In the genomic region with DNA sequence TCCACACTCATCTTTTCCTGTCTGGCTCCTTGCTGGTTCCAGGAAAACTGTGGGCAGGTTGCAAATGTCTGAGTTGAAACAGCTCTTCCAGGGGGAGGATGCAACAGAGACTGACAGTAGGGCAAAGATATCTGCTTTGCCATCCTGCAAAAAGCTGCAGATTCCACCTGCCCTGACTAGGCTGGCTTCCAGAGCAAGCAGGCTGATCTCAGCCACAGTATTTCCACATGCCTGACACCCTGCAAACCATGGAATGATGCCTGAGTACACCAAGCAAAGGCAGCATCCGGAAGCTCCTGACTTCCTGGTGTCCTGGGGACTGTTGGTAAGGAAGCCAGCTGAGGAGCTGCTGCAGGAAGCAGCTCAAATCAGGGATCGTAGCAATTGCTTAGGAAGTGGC, we compare ENCODE assay signal across 14 mouse cellular contexts. TPM values are rescaled to one million over a fixed set of nuclear protein-coding genes. Genes with fewer than 3 reads are reported as not detected.
DNase-seq lines count a peak whose midpoint lies in the region; ATAC-seq and TF ChIP-seq lines count a peak whose summit lies in the region.
"Had no signal": no experiment of that assay in that cellular context is flagged by ENCODE, and none has a peak within 500 bp of the region (broad histone marks: within the 10 kb centered on the region; RNA-seq: fewer than 3 reads in every experiment).

No protein-coding gene starts in this region.

- peaks cover 19% of the 10 kb centered on the region for H3K4me1 ChIP-seq in intestine, embryonic 16.5 days (ENCODE audit: control insufficient read depth, insufficient read depth, low read length)
- H3K4me1 ChIP-seq in intestine, embryonic 15.5 days (replicated peaks), result peaks cover 16% of the 10 kb centered on the region
- H3K4me1 ChIP-seq in lung, embryonic 14.5 days (ENCODE audit: insufficient read depth), result no peaks in the 10 kb centered on the region

- H3K27me3 ChIP-seq in intestine, embryonic 16.5 days (replicated peaks; ENCODE audit: control insufficient read depth, insufficient read depth, low read length), result no peaks in the 10 kb centered on the region
- no peaks in the 10 kb centered on the region for H3K27me3 ChIP-seq in intestine, embryonic 15.5 days (replicated peaks)
- no peaks in the 10 kb centered on the region for H3K27me3 ChIP-seq in lung, embryonic 14.5 days (ENCODE audit: insufficient read depth, low read length)
- H3K27me3 ChIP-seq: neural tube, embryonic 12.5 days had no signal

- no peak for ATAC-seq in intestine, embryonic 16.5 days
- no peak for ATAC-seq in intestine, embryonic 15.5 days
- ATAC-seq in lung, embryonic 14.5 days (ENCODE audit: insufficient read depth), result no peak
- no peak for ATAC-seq in inflammation-experienced regulatory T-cells, adult 6 months
- ATAC-seq: midbrain, embryonic 16.5 days had no signal

- H3K27ac ChIP-seq in intestine, embryonic 16.5 days (ENCODE audit: low read length), result peak overlapping the region; percentile 48; the same call in 1 of the 2 replicates
- no peak overlapping the region for H3K27ac ChIP-seq in intestine, embryonic 15.5 days
- no peak overlapping the region for H3K27ac ChIP-seq in lung, embryonic 14.5 days (ENCODE audit: low read depth)
- H3K27ac ChIP-seq: heart, adult 2 months; neural tube, embryonic 12.5 days had no signal

- no peak overlapping the region for H3K4me2 ChIP-seq in intestine, embryonic 16.5 days (ENCODE audit: low read depth, low read length)
- H3K4me2 ChIP-seq in intestine, embryonic 15.5 days (replicated peaks), result no peak overlapping the region
- H3K4me2 ChIP-seq in lung, embryonic 14.5 days, result no peak overlapping the region
- H3K4me2 ChIP-seq: neural tube, embryonic 12.5 days had no signal

- 38% methylated on average over 2 of the region's 2 CpGs for WGBS in intestine, embryonic 16.5 days
- WGBS in intestine, embryonic 15.5 days, result 37% methylated on average over 2 of the region's 2 CpGs
- WGBS in lung, embryonic 14.5 days, result 56% methylated on average over 2 of the region's 2 CpGs

- DNase-seq in adrenal gland, adult 2 months, result peak; percentile 34
- no peak for DNase-seq in adrenal gland, postnatal 25 days
- DNase-seq in lung, embryonic 14.5 days, result peak; percentile 42
- DNase-seq in lung, postnatal 14 days, result no peak
- DNase-seq in lung, postnatal 4 days, result peak; percentile 22 to 62
- DNase-seq: adrenal gland, postnatal 14 days; cerebellum, adult 18-20 months had no signal

- H3K4me3 ChIP-seq in intestine, embryonic 16.5 days (ENCODE audit: low read length), result no peak overlapping the region
- H3K4me3 ChIP-seq in intestine, embryonic 15.5 days (replicated peaks), result no peak overlapping the region
- no peak overlapping the region for H3K4me3 ChIP-seq in lung, embryonic 14.5 days (ENCODE audit: low read depth, low read length)
- H3K4me3 ChIP-seq: heart, adult 2 months; neural tube, embryonic 12.5 days had no signal

- H3K36me3 ChIP-seq in intestine, embryonic 16.5 days (ENCODE audit: control insufficient read depth, insufficient read depth, low read length), result no peaks in the 10 kb centered on the region
- no peaks in the 10 kb centered on the region for H3K36me3 ChIP-seq in intestine, embryonic 15.5 days
- H3K36me3 ChIP-seq in lung, embryonic 14.5 days (ENCODE audit: insufficient read depth), result no peaks in the 10 kb centered on the region

- H3K9ac ChIP-seq in intestine, embryonic 16.5 days (ENCODE audit: low read depth, low read length), result no peak overlapping the region
- no peak overlapping the region for H3K9ac ChIP-seq in intestine, embryonic 15.5 days
- H3K9ac ChIP-seq in lung, embryonic 14.5 days, result no peak overlapping the region
- H3K9ac ChIP-seq: neural tube, embryonic 12.5 days had no signal

- no peak for TF ChIP-seq CTCF in lung, embryonic 14.5 days (IDR thresholded peaks at IDR 0.05; ENCODE audit: low read depth)

- no peaks in the 10 kb centered on the region for H3K9me3 ChIP-seq in intestine, embryonic 16.5 days (ENCODE audit: control insufficient read depth, low read length)
- no peaks in the 10 kb centered on the region for H3K9me3 ChIP-seq in intestine, embryonic 15.5 days
- no peaks in the 10 kb centered on the region for H3K9me3 ChIP-seq in lung, embryonic 14.5 days (ENCODE audit: low read depth, low read length)
- H3K9me3 ChIP-seq: neural tube, embryonic 12.5 days had no signal

RNA-seq across cellular contexts. Expression of gene Gm3448, which starts 27.8 kb away (rescaled TPM):
- total RNA-seq in adrenal gland, adult 2 months (2021), result 1 to 10 TPM; 4.6 to 4.7 TPM
- polyA plus RNA-seq in adrenal gland, adult 2 months (2012; rRNA removed), result 0.51 and 1.9 TPM in 2 replicates
- total RNA-seq in adrenal gland, postnatal 25 days (2021), result 7.7 and 9.5 TPM in 2 replicates
- 3.3 and 4.1 TPM in 2 replicates for polyA plus RNA-seq in intestine, embryonic 16.5 days (2015; fragmentation: Nextera tagmentation; extraction: Ambion mirVana)
- 4.3 TPM in 2 replicates for polyA plus RNA-seq in intestine, embryonic 15.5 days (2015; fragmentation: Nextera tagmentation; extraction: Ambion mirVana)
- 1.9 and 3.4 TPM in 2 replicates for polyA plus RNA-seq in lung, embryonic 14.5 days (2014; fragmentation: Nextera tagmentation; extraction: Ambion mirVana)
- polyA plus RNA-seq in inflammation-experienced regulatory T-cells, adult 6 months (2017; shearing (Covaris generic)), result 1 to 10 TPM in 2 of 3 experiments, under 1 TPM in 1; 0.72 to 3.6 (median 3.2) TPM

RNA-seq across cellular contexts. Expression of gene Tcte3, which starts 27.8 kb away (rescaled TPM):
- 1 to 10 TPM; 2.0 to 2.1 TPM for total RNA-seq in adrenal gland, adult 2 months (2021)
- not detected in 2 replicates for polyA plus RNA-seq in adrenal gland, adult 2 months (2012; rRNA removed)
- total RNA-seq in adrenal gland, postnatal 25 days (2021), result 0.85 and 2.8 TPM in 2 replicates
- polyA plus RNA-seq in intestine, embryonic 16.5 days (2015; fragmentation: Nextera tagmentation; extraction: Ambion mirVana), result 1.4 TPM in 1 of 2 replicates, not detected in the other
- polyA plus RNA-seq in intestine, embryonic 15.5 days (2015; fragmentation: Nextera tagmentation; extraction: Ambion mirVana), result 0.93 TPM in 1 of 2 replicates, not detected in the other
- 0.69 TPM in 1 of 2 replicates, not detected in the other for polyA plus RNA-seq in lung, embryonic 14.5 days (2014; fragmentation: Nextera tagmentation; extraction: Ambion mirVana)
- 1 to 10 TPM; 1.2 to 5.4 (median 5.1) TPM for polyA plus RNA-seq in inflammation-experienced regulatory T-cells, adult 6 months (2017; shearing (Covaris generic))
- total RNA-seq: hematopoietic stem cell, adult 5-6 weeks had no signal
- polyA plus RNA-seq: heart, adult 2 months; neural tube, embryonic 12.5 days had no signal

RNA-seq across cellular contexts. Expression of gene Ermard, which starts 28.1 kb away (rescaled TPM):
- 10 to 100 TPM; 39.3 to 47.8 TPM for total RNA-seq in adrenal gland, adult 2 months (2021)
- polyA plus RNA-seq in adrenal gland, adult 2 months (2012; rRNA removed), result 23.2 and 23.9 TPM in 2 replicates
- 68.0 and 75.4 TPM in 2 replicates for total RNA-seq in adrenal gland, postnatal 25 days (2021)
- 50.0 and 58.1 TPM in 2 replicates for polyA plus RNA-seq in intestine, embryonic 16.5 days (2015; fragmentation: Nextera tagmentation; extraction: Ambion mirVana)
- 54.6 and 65.7 TPM in 2 replicates for polyA plus RNA-seq in intestine, embryonic 15.5 days (2015; fragmentation: Nextera tagmentation; extraction: Ambion mirVana)
- polyA plus RNA-seq in lung, embryonic 14.5 days (2014; fragmentation: Nextera tagmentation; extraction: Ambion mirVana), result 70.4 and 78.9 TPM in 2 replicates
- 100 to 1,000 TPM in 2 of 3 experiments, 10 to 100 TPM in 1; 86.6 to 207 (median 188) TPM for polyA plus RNA-seq in inflammation-experienced regulatory T-cells, adult 6 months (2017; shearing (Covaris generic))

RNA-seq across cellular contexts. Expression of gene Gm3435, which starts 59.1 kb away (rescaled TPM):
- 1 to 10 TPM; 3.3 to 5.4 TPM for total RNA-seq in adrenal gland, adult 2 months (2021)
- polyA plus RNA-seq in adrenal gland, adult 2 months (2012; rRNA removed), result 0.21 TPM in 1 of 2 replicates, not detected in the other
- total RNA-seq in adrenal gland, postnatal 25 days (2021), result 1.8 and 6.3 TPM in 2 replicates
- 8.0 and 8.6 TPM in 2 replicates for polyA plus RNA-seq in intestine, embryonic 16.5 days (2015; fragmentation: Nextera tagmentation; extraction: Ambion mirVana)
- polyA plus RNA-seq in intestine, embryonic 15.5 days (2015; fragmentation: Nextera tagmentation; extraction: Ambion mirVana), result 7.4 and 7.6 TPM in 2 replicates
- 3.6 and 3.7 TPM in 2 replicates for polyA plus RNA-seq in lung, embryonic 14.5 days (2014; fragmentation: Nextera tagmentation; extraction: Ambion mirVana)
- polyA plus RNA-seq in inflammation-experienced regulatory T-cells, adult 6 months (2017; shearing (Covaris generic)), result 10 to 100 TPM in 1 of 3 experiments, 1 to 10 TPM in 2; 5.0 to 12.9 (median 8.2) TPM

Comparison
In these comparisons a context has a peak if more than half of its experiments do, and no peak if none do; other contexts are left out.
1. DNase-seq: peak in adrenal gland, adult 2 months (single experiment), lung, embryonic 14.5 days (single experiment) and lung, postnatal 4 days (2 of 2); none in adrenal gland, postnatal 25 days (single experiment) and lung, postnatal 14 days (single experiment).